Mouse (Mus musculus) brain, embryonic 14.5 days (tissue): ENCODE results near the gene Lcp1. TPM values are rescaled to one million over a fixed set of nuclear protein-coding genes. Genes with fewer than 3 reads are reported as not detected.

Experiments
- DNase-seq: peaks from one replicate; pipeline ENCODE4 v3.0.0-alpha.2; 2011; ENCODE audit warnings: low read depth
- CTCF ChIP-seq: fragments of 200-500 bp; IDR thresholded peaks from 2 replicates; pipeline ENCODE4 v1.5.1; 2012; ENCODE audit warnings: inconsistent platforms, mild to moderate bottlenecking, moderate library complexity, borderline replicate concordance; ENCODE audit not compliant: insufficient read depth, insufficient read length; ENCODE audit errors: extremely low read depth
- POLR2A ChIP-seq: fragments of 200-500 bp; IDR thresholded peaks from 2 replicates; pipeline ENCODE4 v1.6.1; 2012; ENCODE audit warnings: mild to moderate bottlenecking, inconsistent platforms, borderline replicate concordance; ENCODE audit not compliant: poor library complexity, insufficient read depth, insufficient read length, severe bottlenecking; ENCODE audit errors: extremely low read depth
- polyA plus RNA-seq: library from polyadenylated mRNA; depleted of rRNA; stranded (reverse); fragments of >200 nt; gene quantifications from 2 replicates; pipeline ENCODE4 v1.2.3, GENCODE M21; 2012

Lcp1 gene
- polyA plus RNA-seq, 1 experiment: 7.4 TPM

DNA sequence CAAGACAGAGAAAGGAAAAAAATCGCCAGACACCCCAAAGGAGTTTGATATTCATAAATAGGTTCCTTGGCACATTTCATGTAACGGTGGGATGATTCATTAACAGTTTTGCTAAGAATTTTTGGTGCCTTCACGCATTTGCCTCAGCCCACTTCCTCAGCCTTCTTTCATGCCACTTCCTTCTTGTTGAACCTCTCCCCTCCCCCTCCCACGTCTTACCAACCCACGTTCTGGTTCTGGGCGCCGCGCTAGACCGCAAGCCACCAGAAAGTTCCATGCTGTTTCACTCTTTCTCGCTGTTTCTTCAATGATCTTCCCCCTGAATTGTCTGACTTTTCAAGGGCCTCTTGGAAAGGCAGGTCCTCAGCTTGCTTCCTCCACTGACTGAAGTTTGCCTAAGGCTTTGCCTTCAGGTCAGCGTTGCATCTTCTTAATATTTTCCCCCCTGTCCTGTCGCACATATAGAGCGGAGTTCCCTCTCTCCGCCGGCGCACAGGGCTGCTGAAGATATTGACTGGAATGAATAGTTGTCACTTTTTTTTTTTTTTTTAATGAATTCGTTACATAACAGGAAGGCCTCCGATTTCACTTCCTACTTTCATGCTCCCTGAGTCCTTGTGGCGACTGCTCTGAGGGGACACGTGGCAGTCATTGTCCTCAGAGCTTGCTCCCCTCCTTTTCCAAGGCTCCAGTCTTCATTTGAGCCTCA lies 48.5 kb downstream of the Lcp1 start:
- no peak for DNase-seq
- no peak for TF ChIP-seq CTCF
- TF ChIP-seq POLR2A: no peak

DNA sequence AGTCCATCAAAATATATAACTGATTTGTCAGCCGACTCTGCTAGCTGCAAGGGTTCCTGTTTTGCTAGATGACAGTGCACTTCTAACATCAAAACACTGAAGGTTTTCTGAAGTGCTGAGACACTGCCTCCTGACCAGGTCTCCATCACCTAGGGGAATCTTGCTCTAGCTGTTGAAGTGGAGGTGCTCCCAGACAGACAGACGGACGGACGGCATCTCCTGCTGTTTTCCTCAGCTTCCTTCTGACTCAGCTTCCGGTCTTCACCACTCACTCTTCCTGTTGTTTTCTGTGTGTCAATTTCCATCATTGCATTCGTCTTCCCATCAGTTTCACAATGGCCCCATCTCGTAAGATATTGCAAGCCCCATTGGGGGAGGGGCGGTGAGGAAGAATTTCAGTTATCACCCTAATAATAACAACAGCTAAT lies 49.7 kb downstream of the Lcp1 start:
- DNase-seq: no peak
- TF ChIP-seq POLR2A (no peak), CTCF (no peak)

GRCm38 (mm10) chr14:75181062-75181935 lies 50.4 kb downstream of the Lcp1 start:
- no peak for DNase-seq
- TF ChIP-seq CTCF: no peak
- TF ChIP-seq POLR2A: no peak

DNA sequence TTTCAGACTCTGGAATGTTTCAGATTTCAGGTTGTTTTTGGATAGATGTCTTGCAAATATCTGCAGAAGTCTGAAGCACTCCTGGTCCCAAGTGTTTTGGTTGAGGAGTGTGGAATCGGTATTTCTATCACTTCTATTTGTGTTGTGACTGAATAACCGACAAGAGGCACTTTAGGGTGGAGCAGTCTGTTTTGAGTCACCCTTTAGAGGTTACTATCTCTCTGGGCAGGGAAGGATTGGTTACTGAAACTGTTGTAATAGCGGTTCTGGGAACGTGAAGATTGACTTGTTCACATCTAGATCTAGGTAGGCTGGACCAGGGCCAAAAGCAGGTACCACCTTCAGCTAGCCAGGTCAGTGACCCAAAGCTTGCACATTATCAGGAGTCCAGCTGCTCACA lies 51.5 kb downstream of the Lcp1 start:
- TF ChIP-seq POLR2A (no peak), CTCF (no peak)

DNA sequence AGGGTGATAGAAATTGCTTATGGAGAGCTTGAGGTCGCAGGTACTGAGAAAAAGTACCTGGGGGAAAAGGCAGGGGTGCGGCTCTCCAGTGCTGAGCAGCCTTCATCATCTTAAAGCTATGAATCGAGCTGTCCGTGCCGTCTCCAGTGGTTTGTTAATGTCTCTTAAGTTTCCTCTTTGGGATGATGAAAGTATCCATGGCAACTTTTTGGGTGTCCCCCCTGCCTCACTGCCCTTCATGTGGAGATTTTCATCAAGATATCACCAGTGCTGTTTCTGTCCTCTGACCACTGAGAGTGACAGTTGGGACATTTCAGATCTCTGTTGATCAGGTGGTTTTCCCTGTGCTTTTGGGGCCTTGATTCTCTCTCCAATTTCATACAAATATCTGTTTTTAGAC lies 51.9 kb downstream of the Lcp1 start:
- no peak for DNase-seq
- no peak for TF ChIP-seq CTCF
- TF ChIP-seq POLR2A: no peak

More for the DNA sequence above, 51.5 kb downstream of the Lcp1 start:
- DNase-seq: no peak

- DNase-seq: no peak
- no peak for TF ChIP-seq CTCF
- TF ChIP-seq POLR2A: no peak
These were observed 53.3 kb downstream of the Lcp1 start for GRCm38 (mm10) chr14:75184069-75184790.

DNA sequence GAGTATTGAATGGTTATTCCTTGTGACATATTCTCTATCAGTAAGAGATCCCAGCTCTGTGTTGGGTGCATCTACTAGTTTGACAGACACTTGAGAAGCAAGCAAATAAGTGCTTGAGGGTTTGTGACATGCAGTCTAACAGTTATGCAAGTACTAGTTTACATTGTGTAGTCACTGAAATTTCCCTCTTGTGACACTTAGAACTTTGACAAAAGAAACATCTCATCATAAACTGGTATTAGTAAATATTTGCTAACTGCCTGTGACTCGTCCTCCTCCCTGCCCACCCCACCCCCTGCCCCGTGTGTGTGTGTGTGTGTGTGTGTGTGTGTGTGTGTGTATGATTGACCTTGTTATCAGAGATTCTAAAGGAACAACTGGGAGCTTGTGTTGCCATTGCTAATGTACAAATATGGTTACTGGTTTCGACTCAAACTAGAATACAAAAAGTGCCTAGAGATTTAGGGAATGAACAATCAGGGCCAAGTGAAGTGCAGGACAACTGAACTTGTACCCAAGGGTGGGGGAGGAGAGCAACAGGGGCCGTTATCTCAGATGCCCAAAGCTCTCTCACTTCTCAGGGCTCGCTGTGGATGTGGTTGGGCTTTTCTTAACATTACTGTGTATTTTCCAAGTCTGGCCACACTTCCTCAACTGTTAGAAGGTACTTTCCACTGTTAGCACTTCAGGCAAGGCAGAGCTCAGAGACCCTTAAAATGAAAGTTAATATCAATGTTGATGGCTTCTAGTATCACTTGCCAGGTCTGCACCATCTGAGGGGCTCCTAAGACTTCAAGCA lies 55.1 kb downstream of the Lcp1 start:
- TF ChIP-seq POLR2A: no peak
- no peak for TF ChIP-seq CTCF
- DNase-seq: no peak

GRCm38 (mm10) chr14:75186858-75187415 lies 56.0 kb downstream of the Lcp1 start:
- TF ChIP-seq CTCF: no peak
- no peak for TF ChIP-seq POLR2A
- DNase-seq: no peak

GRCm38 (mm10) chr14:75188521-75188920 lies 57.6 kb downstream of the Lcp1 start:
- no peak for TF ChIP-seq POLR2A
- TF ChIP-seq CTCF: peak; percentile 36; the same call in 1 of the 2 replicates
- DNase-seq: no peak

GRCm38 (mm10) chr14:75189031-75189430 lies 58.1 kb downstream of the Lcp1 start:
- TF ChIP-seq POLR2A (no peak), CTCF (no peak)
- DNase-seq: no peak
